ENCODE assay signal across 17 mouse cellular contexts in genomic region chr8:114163871-114164270, GRCm38 (mm10). TPM values are rescaled to one million over a fixed set of nuclear protein-coding genes. Genes with fewer than 3 reads are reported as not detected.
DNase-seq lines count a peak whose midpoint lies in the region.
"Had no signal": no experiment of that assay in that cellular context is flagged by ENCODE, and none has a peak within 500 bp of the region (broad histone marks: within the 10 kb centered on the region; RNA-seq: fewer than 3 reads in every experiment).

No protein-coding gene starts in this region.

- peak; percentile 24 to 38 for DNase-seq in cerebellum, postnatal 14 days
- no peak for DNase-seq in cerebellum, adult 11-12 months
- DNase-seq in left cerebral cortex, postnatal 4 days: peak; percentile 47
- no peak for DNase-seq in left cerebral cortex, adult 11 months (ENCODE audit: low spot score)
- DNase-seq in retina, embryonic 14.5 days (ENCODE audit: low spot score): peak; percentile 52
- DNase-seq in retina, postnatal 1 day: peak; percentile 41
- no peak for DNase-seq in right cerebral cortex, postnatal 36 days (ENCODE audit: low spot score in 2 of 2)
- DNase-seq: adrenal gland, adult 2 months; adrenal gland, postnatal 10 days; adrenal gland, postnatal 25 days; cerebellum, adult 11 months; cerebellum, adult 2 months; cerebellum, adult 9-11 months; cerebellum, postnatal 36 days; forebrain, postnatal 0 days had no signal

- intact Hi-C loops in left cerebral cortex, postnatal 4 days (cut with DNase I): no loop called here

RNA-seq across cellular contexts. Expression of gene Nudt7, which starts 30.5 kb away (rescaled TPM):
- 1 to 10 TPM; 1.0 to 1.8 TPM for total RNA-seq in left cerebral cortex, postnatal 4 days (2021)
- total RNA-seq: MEL had no signal

RNA-seq across cellular contexts. Expression of gene Vat1l, which starts 41.5 kb away (rescaled TPM):
- 10 to 100 TPM; 54.7 to 71.8 TPM for total RNA-seq in left cerebral cortex, postnatal 4 days (2021)
- total RNA-seq: common myeloid progenitor, adult 5-6 weeks; MEL had no signal

Comparison
In these comparisons a context has a peak if more than half of its experiments do, and no peak if none do; other contexts are left out.
1. DNase-seq: peak in cerebellum, postnatal 14 days (2 of 2), left cerebral cortex, postnatal 4 days (single experiment), retina, embryonic 14.5 days (single experiment) and retina, postnatal 1 day (single experiment); none in cerebellum, adult 11-12 months (single experiment), left cerebral cortex, adult 11 months (single experiment) and right cerebral cortex, postnatal 36 days (0 of 2).